Mouse (Mus musculus) spleen, embryonic (tissue): Measurements from ENCODE around the gene Vmn1r20.
"Not testable (repeated sequence)": the region's sequence is repeated elsewhere in the genome, so short reads cannot be mapped to it uniquely, and the experiment has no call there.

Experiments used
- CTCF ChIA-PET: fragments of 350-600 bp; sonication (Branson Sonifier 250); formaldehyde crosslinking; loops from one replicate; lab custom pipeline; 2022; lab: Charles Lee

Vmn1r20 gene

GRCm38 (mm10) chr6:57428630-57429029 lies at the start of gene Vmn1r20:
Gene Vmn1r20, plus strand, starts transcription at chr6:57428930.
- CTCF ChIA-PET, result no interaction called here

- CTCF ChIA-PET, result no interaction called here
Observed at GRCm38 (mm10) chr6:57395683-57396082, 33.0 kb upstream of the Vmn1r20 start, which contains the start of gene Vmn1r18. Gene Vmn1r18, minus strand, starts transcription at chr6:57395783.

GRCm38 (mm10) chr6:57403480-57403879 lies 25.2 kb upstream of the Vmn1r20 start, which contains the start of gene Vmn1r19:
Gene Vmn1r19, plus strand, starts transcription at chr6:57403780.
- CTCF ChIA-PET, result not testable (repeated sequence)

GRCm38 (mm10) chr6:57431196-57431595 lies 2.5 kb downstream of the Vmn1r20 start:
- CTCF ChIA-PET, result no interaction called here

GRCm38 (mm10) chr6:57468161-57468560 lies 39.4 kb downstream of the Vmn1r20 start:
- CTCF ChIA-PET, result not testable (repeated sequence)
